Mouse (Mus musculus) T-cell, adult 2 months (primary cell): ENCODE measurements around the gene Alb.
A peak's percentile ranks its signal among the peaks of the same experiment; 100 is the strongest.

ENCODE experiments used
- DNase-seq: peaks from one replicate; pipeline ENCODE4 v3.0.0; 2022; ENCODE audit warnings: low spot score

Gene Alb

DNA sequence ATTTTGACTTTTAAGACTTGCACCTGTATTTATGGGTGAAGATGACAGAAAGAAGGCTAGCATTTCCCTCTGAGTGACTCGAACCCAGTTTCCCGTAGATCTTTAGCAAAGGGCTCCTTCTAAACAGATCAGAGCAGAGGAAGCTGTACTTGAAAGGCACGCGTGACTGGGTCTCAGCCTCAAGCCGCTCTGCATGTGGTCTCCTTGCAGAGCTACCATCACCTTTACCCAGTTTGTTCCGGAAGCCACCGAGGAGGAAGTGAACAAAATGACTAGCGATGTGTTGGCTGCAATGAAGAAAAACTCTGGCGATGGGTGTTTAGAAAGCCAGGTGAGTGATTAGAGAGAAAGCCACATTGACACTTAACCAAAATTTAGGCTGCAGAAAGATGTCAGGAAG, 31.7 kb downstream of the Alb start:
- peak; percentile 75 for DNase-seq

DNA sequence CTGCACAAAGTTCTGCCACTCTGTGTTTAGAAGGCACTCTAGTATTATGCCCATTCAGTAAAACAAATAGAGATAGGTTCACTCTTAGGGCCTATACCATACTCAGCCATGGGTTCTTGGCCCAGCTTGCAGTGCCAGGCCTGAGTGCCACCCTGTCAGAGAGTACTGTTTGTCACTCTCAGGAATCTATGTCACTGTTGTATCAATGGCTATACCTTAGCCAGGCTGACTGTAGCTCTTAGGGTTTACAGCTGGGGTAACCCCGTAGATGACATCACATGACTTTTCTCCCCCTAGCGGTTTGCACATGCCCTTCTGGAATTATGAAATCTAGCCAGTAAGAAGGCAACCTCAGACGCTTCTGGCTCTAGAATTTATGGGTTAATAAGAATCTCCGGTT, 33.6 kb downstream of the Alb start:
- DNase-seq, result no peak

DNA sequence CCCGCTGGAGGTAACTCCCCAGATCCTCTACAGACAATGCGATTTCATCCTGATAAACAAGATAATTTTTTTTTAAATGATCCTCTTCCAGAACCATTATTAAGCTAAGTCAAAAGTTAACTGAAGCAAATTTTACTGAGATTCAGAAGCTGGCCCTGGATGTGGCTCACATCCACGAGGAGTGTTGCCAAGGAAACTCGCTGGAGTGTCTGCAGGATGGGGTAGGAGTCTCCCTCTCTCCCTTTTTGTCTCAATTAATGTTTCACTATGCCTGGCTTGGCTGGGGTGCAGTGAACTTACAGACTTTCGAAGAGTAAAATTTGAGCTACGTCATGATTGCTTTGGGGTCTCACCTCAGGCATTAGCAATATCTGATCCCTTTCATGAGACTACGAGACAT, 38.8 kb downstream of the Alb start:
- DNase-seq, result no peak

DNA sequence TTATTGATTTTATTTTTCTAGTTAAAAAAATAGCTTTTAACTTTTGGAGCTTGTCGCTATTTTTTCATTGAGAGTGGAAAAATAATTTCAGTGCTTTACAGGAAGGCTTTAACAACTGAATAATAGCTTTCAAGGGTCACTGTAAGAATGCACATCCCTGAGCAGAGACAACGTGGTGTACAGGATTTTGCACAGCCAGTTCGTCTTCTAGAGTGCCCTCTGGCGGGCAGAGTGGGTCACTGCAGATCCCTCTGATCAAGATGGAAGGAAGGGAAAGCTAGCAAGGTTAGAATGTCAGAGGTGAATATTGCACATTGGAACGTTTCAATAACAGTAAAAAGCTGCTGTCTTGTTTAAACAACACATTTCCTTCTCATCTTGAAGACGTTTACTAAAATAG, 40.0 kb downstream of the Alb start:
- peak; percentile 66 for DNase-seq

DNA sequence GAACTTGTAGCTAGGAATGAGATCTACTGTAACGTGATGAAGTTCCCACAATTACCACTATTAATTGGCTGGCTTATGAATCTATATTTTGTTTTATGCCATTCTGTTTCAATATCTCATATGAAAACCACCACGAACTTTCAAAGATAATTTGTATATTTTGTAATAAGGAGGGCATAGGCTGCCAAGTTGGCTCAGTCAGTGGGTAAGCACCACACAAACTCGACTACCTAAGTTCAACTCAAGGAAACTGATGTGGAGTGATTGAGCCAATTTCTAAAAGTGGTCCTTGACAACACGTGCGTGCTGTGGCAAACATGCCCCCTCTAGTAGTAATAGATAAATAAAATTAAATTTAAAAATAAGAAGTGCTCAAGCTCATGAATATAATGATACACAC, 41.1 kb downstream of the Alb start:
- DNase-seq, result no peak

DNA sequence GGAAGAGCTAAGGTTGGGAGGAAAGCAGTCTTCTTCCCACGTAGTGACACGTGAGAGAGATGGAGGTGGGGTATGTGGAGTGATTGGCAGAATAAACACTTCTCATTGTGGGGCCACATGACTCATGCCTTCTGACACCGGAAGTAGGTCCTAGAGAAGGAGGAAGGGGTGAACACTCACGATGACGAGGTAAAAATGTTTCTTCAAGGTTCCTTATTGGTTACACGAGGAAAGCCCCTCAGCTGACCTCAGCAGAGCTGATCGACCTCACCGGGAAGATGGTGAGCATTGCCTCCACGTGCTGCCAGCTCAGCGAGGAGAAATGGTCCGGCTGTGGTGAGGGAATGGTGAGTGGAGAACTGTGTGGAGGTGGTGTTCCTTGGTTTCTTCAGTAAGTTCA, 44.0 kb downstream of the Alb start:
- DNase-seq, result no peak

DNA sequence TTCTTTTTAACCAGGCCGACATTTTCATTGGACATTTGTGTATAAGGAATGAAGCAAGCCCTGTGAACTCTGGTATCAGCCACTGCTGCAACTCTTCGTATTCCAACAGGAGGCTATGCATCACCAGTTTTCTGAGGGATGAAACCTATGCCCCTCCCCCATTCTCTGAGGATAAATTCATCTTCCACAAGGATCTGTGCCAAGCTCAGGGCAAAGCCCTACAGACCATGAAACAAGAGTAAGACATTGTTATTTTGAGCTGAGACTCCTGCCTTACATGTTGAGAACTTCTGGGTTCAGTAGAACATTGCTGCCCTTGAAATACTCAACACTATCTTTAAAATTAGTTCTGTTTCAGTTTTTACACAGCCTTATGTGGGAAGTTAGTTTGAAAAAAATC, 45.8 kb downstream of the Alb start:
- no peak for DNase-seq

DNA sequence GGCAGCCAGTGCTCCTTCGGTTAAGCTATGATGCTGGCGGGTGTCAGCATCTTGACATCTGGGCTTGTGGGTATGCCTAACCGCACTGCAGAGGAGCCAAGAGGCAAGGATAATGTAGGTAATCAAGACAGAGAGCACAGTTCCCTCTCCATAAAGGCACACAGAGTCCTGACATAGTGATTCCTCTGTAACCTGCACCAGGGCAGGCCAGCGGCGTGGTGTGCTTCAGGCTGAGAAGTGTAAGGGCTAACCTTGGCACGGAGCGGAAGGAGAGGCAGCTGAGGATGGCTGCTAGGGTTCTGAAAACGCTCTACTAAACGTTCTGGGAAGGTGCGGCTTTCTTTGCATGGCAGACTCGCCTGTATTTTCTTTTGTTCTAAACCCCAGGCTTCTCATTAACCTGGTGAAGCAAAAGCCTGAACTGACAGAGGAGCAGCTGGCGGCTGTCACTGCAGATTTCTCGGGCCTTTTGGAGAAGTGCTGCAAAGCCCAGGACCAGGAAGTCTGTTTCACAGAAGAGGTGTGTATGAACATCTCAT, 46.8 kb downstream of the Alb start:
- DNase-seq, result no peak

DNA sequence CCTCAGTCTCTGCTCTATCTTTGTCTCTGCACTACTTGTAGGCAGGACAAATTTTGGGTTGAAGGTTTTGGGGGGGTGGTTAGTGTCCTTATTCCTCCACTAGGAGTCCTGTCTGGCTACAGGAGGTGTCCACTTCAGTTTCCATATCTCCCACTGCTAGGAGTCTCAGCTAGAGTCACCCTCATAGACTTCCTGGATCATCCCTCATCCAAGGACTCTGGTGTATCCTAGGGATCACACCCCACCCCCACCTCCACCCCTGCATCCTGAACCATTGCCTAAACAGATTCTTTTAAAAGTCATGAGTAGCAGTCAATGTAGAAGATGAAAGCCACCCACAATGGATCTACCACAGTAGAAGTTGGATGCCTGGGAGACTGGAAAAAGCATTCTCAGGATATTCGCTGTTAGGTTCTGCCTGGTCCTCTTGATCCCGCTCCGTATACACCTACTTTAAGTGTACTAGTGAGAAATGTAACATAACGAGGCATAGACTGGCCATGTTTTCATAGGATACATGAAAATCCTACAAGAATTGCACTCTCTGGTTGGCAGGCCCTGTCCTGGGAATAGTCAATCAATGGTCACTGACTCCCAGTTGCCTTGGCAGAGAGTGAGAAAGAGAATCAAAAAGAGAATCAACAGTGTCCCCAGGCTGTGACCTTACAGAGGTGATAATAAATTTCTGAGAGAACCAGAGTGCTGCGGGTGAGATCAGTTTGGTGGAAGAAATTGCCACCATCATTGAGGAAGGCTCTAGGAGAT, 49.3 kb downstream of the Alb start:
- DNase-seq, result no peak

DNA sequence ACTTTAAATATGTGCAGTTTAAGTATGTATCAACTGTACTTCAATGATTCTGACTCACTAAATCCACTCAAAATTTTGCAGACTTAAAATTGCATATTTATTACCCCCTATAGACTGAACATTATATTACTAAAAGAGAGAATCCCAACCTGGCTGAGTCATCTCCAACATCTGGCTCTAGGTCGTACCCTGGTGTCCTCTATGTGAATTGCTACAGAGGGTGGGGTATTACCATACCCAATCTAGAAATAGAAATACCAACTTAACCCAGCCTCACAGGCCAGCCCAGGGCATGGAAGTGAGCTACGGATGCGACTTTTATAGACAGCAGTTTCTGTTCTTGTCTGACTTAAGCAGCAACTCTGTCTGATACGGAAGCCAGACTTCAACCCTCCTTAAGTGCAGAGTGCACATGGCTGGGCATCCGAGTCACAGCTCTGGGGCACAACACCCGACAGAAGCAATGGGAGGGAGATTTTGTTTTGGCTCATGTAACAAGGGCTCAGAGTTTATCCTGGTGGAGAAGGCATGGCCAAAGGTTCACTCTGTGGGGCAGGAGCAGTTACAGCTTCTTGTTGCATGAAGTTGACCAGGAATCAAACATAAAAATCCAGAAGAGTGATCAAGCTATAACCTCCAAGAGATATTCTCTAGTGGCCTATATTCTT, 51.7 kb downstream of the Alb start:
- DNase-seq, result no peak

DNA sequence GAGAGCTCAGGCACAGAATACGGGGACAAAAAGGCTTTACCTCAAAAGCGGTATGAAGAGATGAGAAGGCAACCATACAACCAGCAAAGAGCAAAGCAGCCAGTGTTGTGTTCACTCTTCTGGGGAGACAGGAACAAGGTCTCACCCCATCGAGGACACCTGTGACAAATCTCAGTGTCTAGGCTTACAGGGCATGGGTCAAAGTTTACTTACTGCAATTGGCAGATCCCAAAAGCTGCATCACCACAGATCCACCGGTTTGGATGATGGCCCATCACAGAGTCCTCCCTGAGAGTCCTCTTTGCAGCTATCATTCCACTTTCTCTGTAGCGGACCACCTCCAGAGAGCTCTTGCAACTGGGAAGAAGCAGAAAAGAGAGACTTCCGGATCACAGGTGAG, 54.9 kb downstream of the Alb start:
- no peak for DNase-seq

DNA sequence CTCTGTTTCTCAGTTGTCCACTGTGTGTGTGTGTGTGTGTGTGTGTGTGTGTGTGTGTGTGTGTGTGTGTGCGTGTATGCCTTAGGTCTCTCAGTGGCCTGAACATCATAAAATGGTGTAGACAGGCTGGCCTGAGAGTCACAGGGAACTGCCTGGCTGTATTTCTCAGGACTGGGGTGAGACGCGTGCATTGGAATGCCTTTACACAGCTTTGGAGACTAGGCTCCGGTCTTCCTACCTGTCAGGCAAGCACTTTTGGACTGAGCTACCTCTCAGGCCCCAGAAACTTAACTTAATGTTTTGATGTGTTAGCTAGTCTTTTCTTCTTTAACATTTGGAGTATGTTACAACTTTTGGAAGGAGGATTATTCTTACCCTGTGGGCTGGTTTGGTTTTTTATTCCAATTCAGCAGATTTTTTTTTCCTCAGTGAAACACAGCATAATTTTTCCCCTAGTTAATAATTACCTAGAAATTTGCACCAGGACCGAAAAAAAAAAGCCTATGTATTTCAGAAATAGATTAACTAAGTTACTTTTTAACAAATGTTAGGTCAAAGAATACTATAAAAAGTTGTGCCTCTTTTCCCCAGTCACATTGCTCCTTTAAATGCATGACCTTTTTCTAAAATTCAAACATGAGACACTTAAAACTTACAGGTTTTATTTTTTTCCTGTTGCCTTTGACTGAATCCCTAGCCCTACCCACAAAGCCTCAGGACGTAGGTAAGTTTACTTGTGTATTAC, 57.8 kb downstream of the Alb start, which contains the start of gene Afm:
Gene Afm, plus strand, starts transcription at position 577 of the 745 bp plus-strand sequence.
- DNase-seq, result no peak
